Mouse (Mus musculus): Measurements from ENCODE around the gene Olfr1219. TPM values are rescaled to one million over a fixed set of nuclear protein-coding genes. Genes with fewer than 3 reads are reported as not detected.

Gene Olfr1219
- polyA plus RNA-seq (2015; fragmentation: Nextera tagmentation; extraction: Ambion mirVana) = not detected in 2 replicates

DNA sequence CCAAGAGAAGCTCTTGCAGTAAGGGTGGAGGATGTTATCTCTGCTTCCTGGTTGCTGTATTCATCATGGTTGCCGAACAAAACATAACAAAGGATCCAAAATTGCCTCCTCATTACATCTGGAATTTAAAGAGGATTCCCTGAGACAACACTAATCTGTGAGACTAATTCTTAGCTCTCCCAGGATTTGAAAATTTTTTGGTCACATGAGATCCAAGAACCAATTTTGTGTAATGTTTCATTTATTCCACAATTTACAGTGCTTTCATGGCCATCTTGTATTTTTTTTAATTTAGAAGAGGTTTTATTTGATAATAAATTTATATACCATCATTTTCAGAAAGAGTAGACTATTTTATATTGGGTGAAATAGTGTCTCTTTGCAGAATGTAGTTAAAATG, at the start of gene Olfr1219:
Olfr1219 (minus strand) TSS at position 101 of the 400 bp plus-strand sequence.

DNA sequence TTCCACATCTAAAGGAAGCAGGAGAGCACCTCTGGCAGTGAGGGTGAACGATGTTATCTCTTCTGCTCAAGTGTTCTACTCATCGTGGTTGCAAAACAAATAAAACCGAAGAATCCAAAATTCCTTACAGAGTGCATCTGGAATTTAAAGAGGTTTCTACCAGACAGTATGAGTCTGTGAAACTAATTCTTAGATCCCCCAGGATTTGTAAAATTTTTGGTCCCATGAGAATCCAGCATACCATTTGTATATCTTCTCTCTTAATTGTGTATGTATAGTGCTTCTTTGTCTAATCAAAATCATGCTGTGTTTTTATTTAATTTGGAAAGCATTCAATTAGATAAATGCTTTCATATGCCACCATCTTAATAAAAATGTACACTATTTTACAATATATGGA, 49.6 kb upstream of the Olfr1219 start, which contains the start of gene Olfr1222:
Olfr1222 (minus strand) TSS at position 101 of the 400 bp plus-strand sequence.

DNA sequence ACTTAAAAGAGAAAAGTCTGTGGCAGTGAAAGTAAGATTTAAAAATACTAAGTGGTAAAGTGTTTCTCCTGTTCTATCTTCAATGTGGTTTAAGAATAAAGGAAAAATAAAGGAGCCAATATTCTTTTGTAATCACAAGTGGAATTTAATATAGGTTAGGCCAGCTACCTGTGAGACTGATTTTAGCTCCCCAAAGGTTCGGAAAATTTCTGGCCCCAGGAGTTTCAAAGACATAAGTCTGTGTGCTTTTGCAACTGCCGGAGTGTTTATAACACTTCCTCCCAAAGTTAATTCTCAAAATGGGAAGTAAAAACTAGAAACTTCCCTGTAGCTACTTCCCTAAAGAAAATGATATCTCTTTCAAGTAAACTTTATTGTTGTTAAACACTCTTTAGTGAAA, 33.9 kb upstream of the Olfr1219 start, which contains the start of gene Olfr1221:
Olfr1221 (minus strand) TSS at position 101 of the 400 bp plus-strand sequence.

DNA sequence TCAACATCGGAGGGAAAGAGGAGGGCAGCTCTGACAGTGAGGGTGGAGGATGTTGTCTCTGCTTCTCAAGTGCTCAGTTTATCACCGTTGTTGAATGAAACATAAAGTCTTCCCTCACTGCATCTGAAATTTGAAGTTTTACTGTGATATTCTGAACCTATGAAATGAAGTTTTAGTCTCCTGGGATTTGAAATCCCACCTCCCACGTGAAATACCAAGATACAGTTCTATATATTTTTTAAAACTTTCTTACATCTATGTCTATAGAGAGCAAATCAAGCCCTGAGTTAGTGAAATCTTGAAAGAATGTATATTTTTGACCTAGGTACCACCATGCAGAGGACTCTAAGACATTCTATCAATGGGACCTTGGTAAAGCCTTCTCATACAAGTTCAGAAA, 23.4 kb upstream of the Olfr1219 start, which contains the start of gene Olfr1220:
Olfr1220 (minus strand) TSS at position 101 of the 400 bp plus-strand sequence.

DNA sequence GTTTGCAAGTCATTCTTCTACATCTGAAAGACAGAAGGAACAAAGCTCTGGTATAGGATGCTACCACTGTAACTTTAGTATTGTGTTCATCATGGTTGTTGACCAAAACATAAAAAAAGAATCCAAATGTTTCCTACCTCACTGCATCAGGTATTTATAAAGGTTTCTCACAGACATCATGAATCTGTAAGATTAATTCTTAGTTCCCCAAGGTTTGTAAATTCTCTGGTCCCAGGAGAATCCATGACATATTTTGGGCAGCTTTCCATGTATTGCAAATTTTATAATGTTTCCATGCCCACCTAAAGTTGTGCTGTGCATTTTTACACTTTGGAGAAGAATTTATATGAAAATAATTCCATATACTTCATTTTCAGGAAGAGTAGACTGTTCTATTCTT, 22.2 kb downstream of the Olfr1219 start, which contains the start of gene Olfr1218:
Olfr1218 (minus strand) TSS at position 101 of the 400 bp plus-strand sequence.

DNA sequence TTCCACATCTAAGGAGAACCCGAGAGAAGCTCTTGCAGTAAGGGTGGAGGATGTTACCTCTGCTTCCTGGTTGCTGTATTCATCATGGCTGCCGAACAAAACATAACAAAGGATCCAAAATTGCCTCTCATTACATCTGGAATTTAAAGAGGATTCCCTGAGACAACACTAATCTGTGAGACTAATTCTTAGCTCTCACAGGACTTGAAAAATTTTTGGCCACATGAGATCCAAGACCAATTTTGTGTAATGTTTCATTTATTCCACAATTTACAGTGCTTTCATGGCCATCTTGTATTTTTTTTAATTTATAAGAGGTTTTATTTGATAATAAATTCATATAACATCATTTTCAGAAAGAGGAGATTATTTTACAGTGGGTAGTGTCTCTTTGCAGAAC, 51.3 kb downstream of the Olfr1219 start, which contains the start of gene Olfr1217:
Olfr1217 (minus strand) TSS at position 101 of the 400 bp plus-strand sequence.

Other genes with a start within 250 kb of the Olfr1219 start
- not detected in 2 replicates for gene Olfr1204, start 234.2 kb downstream of the Olfr1219 start, polyA plus RNA-seq (2015; fragmentation: Nextera tagmentation; extraction: Ambion mirVana)
- gene Olfr1206, start 220.3 kb downstream of the Olfr1219 start, polyA plus RNA-seq (2015; fragmentation: Nextera tagmentation; extraction: Ambion mirVana) = not detected in 2 replicates
- gene Olfr1208, start 181.2 kb downstream of the Olfr1219 start, polyA plus RNA-seq (2015; fragmentation: Nextera tagmentation; extraction: Ambion mirVana) = not detected in 2 replicates
- not detected in 2 replicates for gene Olfr1209, start 168.4 kb downstream of the Olfr1219 start, polyA plus RNA-seq (2015; fragmentation: Nextera tagmentation; extraction: Ambion mirVana)
- not detected in 2 replicates for gene Olfr1211, start 145.4 kb downstream of the Olfr1219 start, polyA plus RNA-seq (2015; fragmentation: Nextera tagmentation; extraction: Ambion mirVana)
- gene Olfr1212, start 129.5 kb downstream of the Olfr1219 start, polyA plus RNA-seq (2015; fragmentation: Nextera tagmentation; extraction: Ambion mirVana) = not detected in 2 replicates
- gene Gm13762, start 103.2 kb downstream of the Olfr1219 start, polyA plus RNA-seq (2015; fragmentation: Nextera tagmentation; extraction: Ambion mirVana) = not detected in 2 replicates
- not detected in 2 replicates for gene Olfr1214, start 90.9 kb downstream of the Olfr1219 start, polyA plus RNA-seq (2015; fragmentation: Nextera tagmentation; extraction: Ambion mirVana)
- not detected in 2 replicates for gene Olfr1215, start 76.5 kb downstream of the Olfr1219 start, polyA plus RNA-seq (2015; fragmentation: Nextera tagmentation; extraction: Ambion mirVana)
- not detected in 2 replicates for gene Olfr1216, start 65.2 kb downstream of the Olfr1219 start, polyA plus RNA-seq (2015; fragmentation: Nextera tagmentation; extraction: Ambion mirVana)
- gene Olfr1217, start 51.4 kb downstream of the Olfr1219 start, polyA plus RNA-seq (2015; fragmentation: Nextera tagmentation; extraction: Ambion mirVana) = not detected in 2 replicates
- not detected in 2 replicates for gene Olfr1218, start 22.3 kb downstream of the Olfr1219 start, polyA plus RNA-seq (2015; fragmentation: Nextera tagmentation; extraction: Ambion mirVana)
- gene Olfr1220, start 23.3 kb upstream of the Olfr1219 start, polyA plus RNA-seq (2015; fragmentation: Nextera tagmentation; extraction: Ambion mirVana) = not detected in 2 replicates
- not detected in 2 replicates for gene Olfr1221, start 33.8 kb upstream of the Olfr1219 start, polyA plus RNA-seq (2015; fragmentation: Nextera tagmentation; extraction: Ambion mirVana)
- gene Olfr1222, start 49.5 kb upstream of the Olfr1219 start, polyA plus RNA-seq (2015; fragmentation: Nextera tagmentation; extraction: Ambion mirVana) = not detected in 2 replicates
- not detected in 2 replicates for gene Olfr1223, start 68.0 kb upstream of the Olfr1219 start, polyA plus RNA-seq (2015; fragmentation: Nextera tagmentation; extraction: Ambion mirVana)
- gene Olfr1224-ps1, start 80.6 kb upstream of the Olfr1219 start, polyA plus RNA-seq (2015; fragmentation: Nextera tagmentation; extraction: Ambion mirVana) = not detected in 2 replicates
- gene Olfr1225, start 91.2 kb upstream of the Olfr1219 start, polyA plus RNA-seq (2015; fragmentation: Nextera tagmentation; extraction: Ambion mirVana) = not detected in 2 replicates
- gene Olfr1226, start 116.5 kb upstream of the Olfr1219 start, polyA plus RNA-seq (2015; fragmentation: Nextera tagmentation; extraction: Ambion mirVana) = not detected in 2 replicates
- gene Olfr1228, start 170.5 kb upstream of the Olfr1219 start, polyA plus RNA-seq (2015; fragmentation: Nextera tagmentation; extraction: Ambion mirVana) = not detected in 2 replicates
- not detected in 2 replicates for gene Olfr1229, start 204.5 kb upstream of the Olfr1219 start, polyA plus RNA-seq (2015; fragmentation: Nextera tagmentation; extraction: Ambion mirVana)
- not detected in 2 replicates for gene Olfr1230, start 213.8 kb upstream of the Olfr1219 start, polyA plus RNA-seq (2015; fragmentation: Nextera tagmentation; extraction: Ambion mirVana)
- not detected in 2 replicates for gene Olfr1231, start 223.6 kb upstream of the Olfr1219 start, polyA plus RNA-seq (2015; fragmentation: Nextera tagmentation; extraction: Ambion mirVana)
- not detected in 2 replicates for gene Olfr1232, start 246.2 kb upstream of the Olfr1219 start, polyA plus RNA-seq (2015; fragmentation: Nextera tagmentation; extraction: Ambion mirVana)